Mouse (Mus musculus) spleen, adult 12 weeks (tissue): ENCODE data around the gene Chst2.

Source experiments
- DNase-seq: peaks from one replicate; pipeline ENCODE4 v3.0.0; 2022; ENCODE audit warnings: low spot score

Chst2 gene

DNA sequence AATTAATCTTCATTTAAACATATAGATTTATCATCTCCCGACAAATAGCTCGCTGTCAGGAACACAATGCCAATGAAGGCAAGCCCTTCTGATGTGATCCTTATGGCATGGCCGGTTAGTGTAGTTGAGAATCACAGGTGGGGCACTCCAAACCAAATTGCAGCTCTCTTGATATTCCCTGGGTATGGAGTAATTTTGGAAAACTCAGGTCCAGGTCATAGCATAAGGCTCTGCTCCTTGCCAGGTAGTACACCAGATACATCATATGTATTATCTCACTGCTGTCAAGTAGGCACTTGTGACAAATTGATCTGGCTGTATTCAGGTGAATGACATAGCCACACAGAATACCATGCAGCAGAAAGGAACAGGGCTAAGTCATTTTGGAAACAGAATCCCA, 40.6 kb downstream of the Chst2 start:
- no peak for DNase-seq

DNA sequence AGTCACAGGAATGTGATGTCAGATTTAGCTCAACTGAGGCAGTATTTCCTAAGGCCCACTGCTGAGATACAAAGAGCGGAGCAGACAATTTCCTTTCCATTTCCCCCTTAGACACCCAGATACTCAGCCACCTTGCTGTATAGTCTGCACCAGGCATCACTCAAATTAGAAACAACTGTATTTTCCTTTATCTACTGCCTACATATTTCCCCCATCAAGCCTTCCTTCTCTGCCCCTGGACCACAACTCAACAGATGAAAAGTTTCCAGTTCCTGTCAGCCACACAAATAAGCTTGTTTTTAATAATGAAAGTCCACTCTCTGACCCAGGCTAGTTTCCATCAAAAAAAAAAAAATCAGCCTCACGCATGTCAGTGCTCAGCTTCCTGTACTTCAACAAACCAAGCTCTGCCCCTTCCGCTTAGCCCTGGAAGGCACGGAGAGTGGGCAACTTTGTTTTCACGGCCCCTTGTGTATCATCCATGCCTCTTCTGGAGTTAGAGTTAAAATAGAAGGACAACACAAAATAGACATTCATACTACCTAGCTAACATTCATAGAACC, 52.6 kb downstream of the Chst2 start:
- DNase-seq, result no peak

DNA sequence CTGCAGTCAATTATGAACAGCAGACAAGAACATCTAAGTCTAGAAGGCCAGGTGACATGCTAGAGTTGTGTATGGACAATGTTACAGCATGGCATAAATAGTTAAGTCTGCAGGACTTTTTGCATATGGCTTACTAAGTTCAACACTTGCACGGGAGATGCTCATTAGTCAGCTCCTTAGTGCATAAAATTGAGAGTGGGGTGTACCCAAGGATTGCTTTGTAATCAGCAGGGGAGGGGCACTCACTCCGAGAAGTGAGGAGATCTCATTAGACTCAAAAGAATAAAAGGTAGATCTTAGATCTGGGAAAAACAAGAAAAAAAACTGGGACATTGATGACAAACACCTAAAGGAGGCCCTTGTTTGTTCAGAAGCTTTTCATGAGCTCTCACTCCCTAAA, 54.6 kb downstream of the Chst2 start:
- no peak for DNase-seq

DNA sequence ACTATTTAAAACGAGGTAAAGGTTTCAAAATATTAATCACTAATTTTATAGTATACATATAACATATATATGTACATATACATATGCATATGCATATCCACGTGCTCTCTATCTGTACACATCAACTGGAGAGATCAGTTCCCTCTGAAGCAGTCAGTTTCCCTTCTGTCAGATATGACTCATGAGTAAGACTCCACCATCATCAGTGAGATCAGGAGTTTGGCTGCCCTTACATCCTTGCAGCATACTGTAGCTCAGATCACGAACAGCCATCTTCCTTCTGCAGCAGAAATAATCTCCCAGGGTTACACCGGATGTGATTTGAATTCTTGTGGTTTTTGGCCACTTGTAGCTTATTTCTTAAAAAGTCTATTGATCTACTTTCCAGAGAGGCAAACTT, 56.0 kb downstream of the Chst2 start:
- no peak for DNase-seq
